Mouse (Mus musculus): ENCODE measurements at regions not wholly inside any gene's neighbourhood (a gene's known extent, or its start where the extent isn't known, plus 50 kb on each side); places are given as distances from the start of the nearest gene placed in this dataset.

DNA sequence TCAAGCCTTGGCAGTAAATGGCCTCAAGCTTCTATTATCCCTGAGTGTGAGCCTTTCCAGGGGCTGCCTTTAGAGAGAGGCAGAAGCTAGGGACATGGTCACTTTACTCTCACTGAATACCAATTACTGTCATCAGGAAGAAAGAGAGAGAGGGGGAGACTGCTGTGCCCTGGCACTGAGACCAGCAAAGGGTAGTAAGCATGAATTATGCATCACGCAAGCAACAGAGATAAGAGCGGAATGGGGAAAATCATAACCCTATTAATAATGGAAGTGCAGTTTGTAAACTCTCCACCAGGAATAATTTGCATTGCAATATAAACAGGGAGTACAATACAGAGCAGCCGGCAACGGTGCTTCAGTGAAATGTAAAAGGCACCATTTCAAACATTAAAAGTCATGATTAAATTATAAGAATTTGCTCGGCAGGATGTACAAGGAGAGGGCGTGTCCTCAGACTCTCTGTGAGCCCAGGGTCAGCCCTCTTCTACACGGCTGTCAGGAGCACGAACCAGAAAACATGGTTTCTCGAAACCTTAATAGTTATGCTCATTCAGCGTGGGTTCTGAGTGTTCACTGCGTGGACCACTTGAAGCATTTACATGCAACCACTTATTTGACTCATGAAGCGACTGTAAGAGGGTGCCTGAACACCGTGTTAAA lies 175.2 kb downstream of the Gm826 start:
- Histone ChIP-seq H3K4me1 (replicated peaks) (peaks cover 5% of the 10 kb centered on the region), H3K27me3 (no peaks in the 10 kb centered on the region; the same call in 1 of the 2 replicates), H3K4me3 (no peak overlapping the region), H3K9ac (no peak overlapping the region), H3K9me3 (no peaks in the 10 kb centered on the region), H3K27ac (replicated peaks) (0 out of 2 replicates have a peak overlapping the region, but pooled peaks have one; percentile 9), H3K4me2 (no peak overlapping the region), H3K36me3 (no peaks in the 10 kb centered on the region)
- ATAC-seq (ENCODE audit: low read depth), result peak; percentile 72
- WGBS, result 58% methylated on average over 13 of the region's 13 CpGs

DNA sequence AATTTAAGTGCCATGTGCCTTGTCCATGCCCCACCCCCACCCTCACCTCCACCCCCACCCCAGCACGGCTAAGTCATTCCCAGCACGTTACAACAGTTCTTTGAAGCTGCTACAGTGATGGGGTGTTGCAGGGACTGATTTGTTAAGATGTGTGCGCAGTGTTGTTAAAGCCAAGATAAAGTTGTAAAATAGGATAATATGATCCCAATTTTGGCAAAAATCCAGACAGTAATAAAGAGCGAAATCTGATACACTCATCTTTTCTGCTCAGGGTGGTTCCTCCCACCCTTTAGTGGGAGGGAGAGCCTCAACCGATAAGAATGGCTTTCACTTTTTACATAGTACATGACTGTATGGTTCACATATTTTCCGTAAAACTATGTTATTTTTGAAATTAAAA lies 180.2 kb downstream of the Gm826 start:
- Histone ChIP-seq H3K36me3 (no peaks in the 10 kb centered on the region), H3K4me2 (no peak overlapping the region), H3K4me1 (replicated peaks) (peaks cover 5% of the 10 kb centered on the region), H3K9ac (no peak overlapping the region), H3K9me3 (no peaks in the 10 kb centered on the region), H3K4me3 (no peak overlapping the region), H3K27me3 (no peaks in the 10 kb centered on the region; the same call in 1 of the 2 replicates), H3K27ac (replicated peaks) (no peak overlapping the region)
- 67% methylated on average over 6 of the region's 6 CpGs for WGBS
- ATAC-seq (ENCODE audit: low read depth), result no peak

DNA sequence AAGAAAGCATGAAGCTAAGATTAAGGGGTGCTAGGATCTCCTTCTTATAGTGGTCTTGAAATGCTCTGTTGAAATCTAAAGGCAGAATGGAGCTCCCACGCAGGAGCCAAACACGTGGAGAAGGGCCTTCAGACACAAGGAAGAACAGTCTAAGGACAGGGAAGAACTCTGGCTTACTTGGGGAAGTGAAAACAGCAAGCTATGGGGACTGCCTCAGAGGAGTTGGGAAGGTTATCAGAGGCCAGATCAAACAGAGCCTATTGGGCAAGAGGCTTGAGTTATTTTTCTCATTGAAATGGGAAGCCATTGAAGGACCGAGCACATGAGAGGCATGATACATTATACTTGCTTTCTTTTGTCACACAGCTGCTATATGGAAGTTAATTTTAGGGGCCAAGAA lies 181.9 kb downstream of the Gm826 start:
- 91% methylated on average over 3 of the region's 3 CpGs for WGBS
- no peaks in the 10 kb centered on the region for H3K4me1 ChIP-seq (replicated peaks)
- H3K4me2 ChIP-seq, result no peak overlapping the region
- no peak overlapping the region for H3K9ac ChIP-seq
- no peak overlapping the region for H3K4me3 ChIP-seq
- no peaks in the 10 kb centered on the region for H3K36me3 ChIP-seq
- ATAC-seq (ENCODE audit: low read depth), result no peak
- no peak overlapping the region for H3K27ac ChIP-seq (replicated peaks)
- no peaks in the 10 kb centered on the region for H3K9me3 ChIP-seq
- no peaks in the 10 kb centered on the region; the same call in 1 of the 2 replicates for H3K27me3 ChIP-seq

DNA sequence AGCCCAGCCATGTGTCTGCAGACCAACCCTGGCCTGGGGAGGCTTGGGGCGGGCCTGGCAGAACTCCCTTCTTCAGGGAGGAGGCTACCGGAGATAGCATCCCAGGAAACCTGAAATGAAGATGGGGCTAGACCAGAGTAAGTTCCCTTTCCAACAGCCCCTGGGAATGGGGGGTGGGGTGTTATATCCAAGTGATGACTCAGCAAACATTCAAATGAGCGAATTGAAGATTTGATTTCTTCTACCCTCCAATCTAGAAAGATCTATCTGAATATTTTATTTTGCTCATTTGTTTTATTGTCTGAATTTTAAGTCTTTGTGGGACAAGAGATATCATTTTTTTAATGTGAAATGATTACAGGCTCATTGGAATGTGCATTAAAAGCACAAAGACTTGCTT lies 185.0 kb downstream of the Gm826 start:
- 94% methylated on average over 3 of the region's 3 CpGs for WGBS
- Histone ChIP-seq H3K9me3 (no peaks in the 10 kb centered on the region), H3K27ac (replicated peaks) (no peak overlapping the region), H3K36me3 (no peaks in the 10 kb centered on the region), H3K4me2 (no peak overlapping the region), H3K9ac (no peak overlapping the region), H3K4me3 (no peak overlapping the region), H3K27me3 (no peaks in the 10 kb centered on the region), H3K4me1 (replicated peaks) (no peaks in the 10 kb centered on the region)
- ATAC-seq (ENCODE audit: low read depth), result no peak

DNA sequence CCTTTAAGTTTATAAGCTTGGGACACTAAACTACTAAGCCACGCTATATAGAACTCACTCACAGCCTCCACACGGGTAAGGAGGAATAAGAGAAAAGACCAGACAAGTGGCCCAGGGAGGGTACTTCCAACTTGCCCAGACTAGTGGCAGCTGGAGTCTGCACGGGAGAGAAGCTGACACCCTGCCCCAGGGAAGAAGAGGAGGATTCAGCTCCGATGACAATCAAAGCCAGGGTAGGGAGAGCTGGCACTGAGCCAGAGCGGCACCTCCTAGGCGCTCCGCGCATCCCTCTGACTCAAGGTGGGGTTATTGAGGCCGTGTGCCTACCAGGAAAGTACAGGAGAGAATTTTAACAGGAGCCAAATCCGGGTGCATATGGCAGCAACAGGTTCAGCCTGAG lies 185.4 kb downstream of the Gm826 start:
- Histone ChIP-seq H3K9me3 (no peaks in the 10 kb centered on the region), H3K27me3 (no peaks in the 10 kb centered on the region), H3K27ac (replicated peaks) (no peak overlapping the region), H3K4me1 (replicated peaks) (no peaks in the 10 kb centered on the region), H3K9ac (no peak overlapping the region), H3K4me3 (no peak overlapping the region), H3K36me3 (no peaks in the 10 kb centered on the region), H3K4me2 (no peak overlapping the region)
- WGBS, result 69% methylated on average over 10 of the region's 10 CpGs
- no peak for ATAC-seq (ENCODE audit: low read depth)

DNA sequence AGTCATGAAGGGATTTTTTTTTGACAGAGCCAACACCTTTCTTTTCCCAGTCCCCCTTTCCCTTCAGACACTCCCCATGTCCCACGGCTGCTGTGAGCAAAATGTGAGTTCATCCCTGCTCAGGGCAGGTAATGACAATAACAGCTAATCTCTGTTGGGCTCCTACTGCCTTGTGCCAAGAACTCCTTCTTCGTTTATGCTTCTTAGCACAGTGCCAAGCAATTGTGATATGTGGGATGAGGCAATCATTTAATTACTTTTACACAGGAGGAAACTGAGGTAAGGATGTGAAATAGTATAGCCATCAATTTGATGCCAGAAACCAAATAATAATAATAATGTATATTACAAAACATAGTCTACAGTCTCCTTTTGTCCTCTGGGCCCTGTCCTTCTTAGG lies 185.9 kb downstream of the Gm826 start:
- WGBS, result 60% methylated on average over 2 of the region's 2 CpGs

DNA sequence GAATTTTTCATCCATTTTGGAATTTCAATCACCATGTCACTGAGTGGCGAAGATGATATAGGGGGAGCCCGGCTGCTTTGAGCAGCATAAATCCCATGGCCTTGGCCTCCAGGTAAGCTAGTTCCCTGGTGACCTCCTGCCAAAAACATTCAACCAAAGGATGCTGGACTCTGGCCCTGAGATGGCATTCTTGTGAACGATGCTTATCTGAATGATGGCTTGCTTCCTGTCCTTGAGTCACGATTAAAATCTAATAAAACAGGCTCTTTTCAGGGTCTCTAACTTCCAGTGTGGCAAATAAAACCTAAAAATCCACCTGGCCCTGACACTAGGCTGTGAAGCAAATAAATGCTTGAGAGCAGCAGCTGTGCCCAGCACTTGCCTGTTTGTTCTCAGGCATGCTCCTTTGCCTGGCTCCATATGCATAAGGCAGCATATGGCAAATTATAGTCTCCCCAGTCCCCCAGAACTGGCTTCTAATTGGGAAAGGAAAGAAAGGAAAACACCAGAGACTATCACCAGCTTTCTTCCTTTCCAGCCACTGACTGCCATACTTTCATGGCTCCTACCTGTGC lies 193.7 kb downstream of the Gm826 start:
- H3K36me3 ChIP-seq, result no peaks in the 10 kb centered on the region
- no peaks in the 10 kb centered on the region for H3K27me3 ChIP-seq
- no peak overlapping the region for H3K4me2 ChIP-seq
- H3K4me1 ChIP-seq (replicated peaks), result no peaks in the 10 kb centered on the region
- H3K9me3 ChIP-seq, result no peaks in the 10 kb centered on the region
- no peak; the same call in 1 of the 2 replicates for ATAC-seq (ENCODE audit: low read depth)
- WGBS, result 65% methylated on average over 4 of the region's 4 CpGs
- no peak overlapping the region for H3K27ac ChIP-seq (replicated peaks)
- no peak overlapping the region for H3K9ac ChIP-seq
- no peak overlapping the region for H3K4me3 ChIP-seq

More for the DNA sequence above, 185.9 kb downstream of the Gm826 start:
- no peak overlapping the region for H3K4me2 ChIP-seq
- H3K4me1 ChIP-seq (replicated peaks), result no peaks in the 10 kb centered on the region
- H3K4me3 ChIP-seq, result no peak overlapping the region
- H3K9me3 ChIP-seq, result no peaks in the 10 kb centered on the region
- H3K27ac ChIP-seq (replicated peaks), result no peak overlapping the region
- H3K27me3 ChIP-seq, result no peaks in the 10 kb centered on the region
- H3K9ac ChIP-seq, result no peak overlapping the region
- no peak for ATAC-seq (ENCODE audit: low read depth)
- H3K36me3 ChIP-seq, result no peaks in the 10 kb centered on the region

DNA sequence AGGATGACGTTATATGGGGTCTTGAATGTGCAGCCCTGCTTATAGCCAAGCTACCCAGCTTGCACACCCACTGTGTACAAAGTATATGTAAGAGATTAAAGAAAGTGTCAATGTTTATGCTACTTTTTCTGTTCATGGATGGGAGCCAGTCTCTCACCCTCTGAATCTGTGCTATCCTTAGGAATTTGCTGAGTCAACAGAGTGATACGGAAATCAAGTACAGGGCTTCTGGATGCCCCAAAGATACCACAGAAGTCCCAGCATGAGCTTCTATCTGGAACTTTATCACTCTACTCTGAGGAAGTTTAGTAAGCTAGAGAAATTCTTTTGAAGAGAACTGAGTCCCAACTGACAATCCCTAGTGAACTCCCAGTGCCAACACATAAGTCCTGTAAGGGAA lies 195.9 kb downstream of the Gm826 start:
- Histone ChIP-seq H3K9me3 (no peaks in the 10 kb centered on the region), H3K9ac (no peak overlapping the region), H3K27me3 (no peaks in the 10 kb centered on the region), H3K27ac (replicated peaks) (no peak overlapping the region), H3K36me3 (no peaks in the 10 kb centered on the region), H3K4me3 (no peak overlapping the region), H3K4me1 (replicated peaks) (no peaks in the 10 kb centered on the region), H3K4me2 (no peak overlapping the region)
- WGBS, result 85% methylated on average over 2 of the region's 2 CpGs
- no peak for ATAC-seq (ENCODE audit: low read depth)

DNA sequence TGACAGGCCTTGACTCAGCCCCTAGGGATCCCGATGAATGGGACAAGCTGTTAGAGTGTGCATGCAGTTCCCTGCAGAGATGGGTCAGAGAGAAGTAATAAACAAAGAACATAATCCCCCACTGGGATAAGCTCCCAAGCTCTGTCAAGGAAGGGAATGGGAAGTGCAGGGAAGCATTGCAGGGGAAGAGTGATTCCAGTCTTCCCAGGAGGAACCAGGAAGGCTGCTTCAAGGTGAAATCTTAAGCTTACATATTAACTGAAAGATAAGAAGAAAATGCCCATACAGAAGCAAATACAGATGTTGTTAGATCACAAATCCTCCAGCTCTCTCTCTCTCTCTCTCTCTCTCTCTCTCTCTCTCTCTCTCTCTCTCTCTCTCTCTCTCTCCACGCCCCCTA lies 202.2 kb downstream of the Gm826 start:
- Histone ChIP-seq H3K9ac (no peak overlapping the region), H3K4me2 (no peak overlapping the region), H3K27me3 (no peaks in the 10 kb centered on the region), H3K4me1 (replicated peaks) (no peaks in the 10 kb centered on the region), H3K27ac (replicated peaks) (no peak overlapping the region), H3K4me3 (no peak overlapping the region), H3K36me3 (no peaks in the 10 kb centered on the region), H3K9me3 (no peaks in the 10 kb centered on the region)
- WGBS, result 45% methylated on average over 2 of the region's 2 CpGs
- no peak for ATAC-seq (ENCODE audit: low read depth)

DNA sequence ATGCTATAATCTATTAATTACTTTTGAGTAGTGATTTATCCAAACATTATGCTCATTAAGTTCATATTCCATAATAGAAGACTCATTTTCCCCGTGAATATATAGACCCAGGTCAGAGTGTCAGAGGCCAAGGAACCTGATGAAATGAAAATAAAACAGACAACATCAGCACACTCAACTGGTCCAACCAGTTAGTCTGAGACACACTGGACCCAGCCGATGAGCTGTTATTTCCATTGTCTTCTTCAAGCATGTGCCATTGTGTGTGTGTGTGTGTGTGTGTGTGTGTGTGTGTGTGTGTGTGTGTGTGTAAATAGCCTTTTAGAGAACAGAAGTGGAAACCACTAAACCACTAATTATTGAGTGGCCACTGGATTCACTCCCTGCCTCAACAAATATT lies 202.6 kb downstream of the Gm826 start:
- H3K9ac ChIP-seq, result no peak overlapping the region
- no peaks in the 10 kb centered on the region for H3K27me3 ChIP-seq
- no peak overlapping the region for H3K27ac ChIP-seq (replicated peaks)
- H3K4me1 ChIP-seq (replicated peaks), result no peaks in the 10 kb centered on the region
- ATAC-seq (ENCODE audit: low read depth), result no peak
- 75% methylated on average over 2 of the region's 2 CpGs for WGBS
- no peaks in the 10 kb centered on the region for H3K36me3 ChIP-seq
- H3K9me3 ChIP-seq, result no peaks in the 10 kb centered on the region
- H3K4me3 ChIP-seq, result no peak overlapping the region
- no peak overlapping the region for H3K4me2 ChIP-seq

DNA sequence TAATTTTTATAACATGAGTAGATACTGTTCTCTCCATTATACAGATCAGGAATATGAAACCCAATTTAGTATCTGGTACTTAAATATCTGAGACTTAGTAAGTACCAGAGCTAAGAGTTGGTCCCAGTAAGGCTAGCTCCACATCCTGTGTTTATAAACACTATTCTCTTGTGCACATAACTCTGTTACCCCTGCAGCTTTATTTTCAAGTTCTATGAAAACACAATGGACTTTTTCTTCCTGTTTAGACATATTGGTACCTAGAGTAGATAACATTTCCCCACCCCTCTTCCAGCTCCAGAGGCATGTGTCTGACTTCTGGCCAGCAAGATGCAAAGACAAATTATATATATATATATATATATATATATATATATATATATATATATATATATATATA lies 216.8 kb downstream of the Gm826 start:
- H3K4me2 ChIP-seq, result no peak overlapping the region
- H3K9me3 ChIP-seq, result no peaks in the 10 kb centered on the region
- H3K9ac ChIP-seq, result no peak overlapping the region
- H3K4me3 ChIP-seq, result no peak overlapping the region
- H3K36me3 ChIP-seq, result no peaks in the 10 kb centered on the region
- ATAC-seq (ENCODE audit: low read depth), result no peak
- no peaks in the 10 kb centered on the region for H3K27me3 ChIP-seq
- H3K27ac ChIP-seq (replicated peaks), result no peak overlapping the region
- no peaks in the 10 kb centered on the region for H3K4me1 ChIP-seq (replicated peaks)

DNA sequence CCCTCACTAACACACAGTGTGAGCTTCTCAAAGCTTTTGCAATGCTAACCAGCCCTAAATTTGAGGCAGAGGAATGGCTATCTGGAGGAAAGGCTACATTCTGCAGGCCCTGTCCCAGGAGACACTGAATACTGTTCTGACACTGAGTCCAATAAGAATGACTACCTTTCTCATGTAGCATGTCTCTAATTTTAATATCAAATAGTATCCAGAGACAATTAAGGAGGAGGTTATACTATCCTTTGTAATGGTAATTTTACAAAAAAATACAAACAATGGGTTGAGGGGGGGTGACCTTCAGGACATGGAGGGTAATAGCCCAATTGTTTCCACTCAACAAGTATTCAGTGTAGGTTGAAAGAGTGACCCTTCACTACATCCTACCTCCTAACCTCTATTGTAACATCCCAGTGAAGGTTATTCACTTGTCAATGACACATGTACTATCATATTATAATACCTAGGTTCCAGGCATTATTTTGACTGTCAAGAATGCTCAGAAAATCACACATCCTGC lies 222.7 kb downstream of the Gm826 start:
- Histone ChIP-seq H3K36me3 (no peaks in the 10 kb centered on the region), H3K27ac (replicated peaks) (no peak overlapping the region), H3K4me2 (no peak overlapping the region), H3K9me3 (no peaks in the 10 kb centered on the region), H3K4me1 (replicated peaks) (no peaks in the 10 kb centered on the region), H3K4me3 (no peak overlapping the region), H3K9ac (no peak overlapping the region), H3K27me3 (no peaks in the 10 kb centered on the region)
- no peak for ATAC-seq (ENCODE audit: low read depth)

DNA sequence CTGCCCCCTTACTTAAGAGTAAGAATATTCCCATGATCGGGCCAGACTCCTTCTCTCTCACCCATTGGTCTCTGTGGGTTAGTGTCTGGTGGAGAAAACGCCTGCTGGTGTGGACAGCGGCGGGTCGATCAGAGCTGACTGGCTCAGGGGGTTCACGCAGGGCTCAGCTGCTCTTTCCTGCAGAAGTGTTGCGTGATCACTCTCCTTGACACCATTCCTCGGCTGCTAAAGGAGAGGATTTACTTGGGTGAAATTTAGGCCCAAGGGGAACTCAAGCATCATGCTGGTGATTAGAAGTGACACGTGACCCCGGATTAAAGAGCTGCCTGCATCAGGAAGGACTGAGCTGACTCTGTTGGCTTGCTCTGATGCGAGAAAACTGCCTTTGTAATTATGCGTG lies 240.9 kb downstream of the Gm826 start:
- no peak for ATAC-seq (ENCODE audit: low read depth)
- H3K36me3 ChIP-seq, result no peaks in the 10 kb centered on the region
- H3K4me3 ChIP-seq, result no peak overlapping the region
- no peaks in the 10 kb centered on the region for H3K27me3 ChIP-seq
- H3K27ac ChIP-seq (replicated peaks), result no peak overlapping the region
- H3K9ac ChIP-seq, result no peak overlapping the region
- no peaks in the 10 kb centered on the region for H3K9me3 ChIP-seq
- H3K4me1 ChIP-seq (replicated peaks), result no peaks in the 10 kb centered on the region
- no peak overlapping the region for H3K4me2 ChIP-seq
- WGBS, result 51% methylated on average over 12 of the region's 12 CpGs
